Mouse (Mus musculus) left cerebral cortex, adult 11 months (tissue): Measurements from ENCODE around the gene Brd3os.

ENCODE experiments used
- DNase-seq: peaks from one replicate; pipeline ENCODE4 v3.0.0; 2022; ENCODE audit warnings: low spot score

The Brd3os gene

DNA sequence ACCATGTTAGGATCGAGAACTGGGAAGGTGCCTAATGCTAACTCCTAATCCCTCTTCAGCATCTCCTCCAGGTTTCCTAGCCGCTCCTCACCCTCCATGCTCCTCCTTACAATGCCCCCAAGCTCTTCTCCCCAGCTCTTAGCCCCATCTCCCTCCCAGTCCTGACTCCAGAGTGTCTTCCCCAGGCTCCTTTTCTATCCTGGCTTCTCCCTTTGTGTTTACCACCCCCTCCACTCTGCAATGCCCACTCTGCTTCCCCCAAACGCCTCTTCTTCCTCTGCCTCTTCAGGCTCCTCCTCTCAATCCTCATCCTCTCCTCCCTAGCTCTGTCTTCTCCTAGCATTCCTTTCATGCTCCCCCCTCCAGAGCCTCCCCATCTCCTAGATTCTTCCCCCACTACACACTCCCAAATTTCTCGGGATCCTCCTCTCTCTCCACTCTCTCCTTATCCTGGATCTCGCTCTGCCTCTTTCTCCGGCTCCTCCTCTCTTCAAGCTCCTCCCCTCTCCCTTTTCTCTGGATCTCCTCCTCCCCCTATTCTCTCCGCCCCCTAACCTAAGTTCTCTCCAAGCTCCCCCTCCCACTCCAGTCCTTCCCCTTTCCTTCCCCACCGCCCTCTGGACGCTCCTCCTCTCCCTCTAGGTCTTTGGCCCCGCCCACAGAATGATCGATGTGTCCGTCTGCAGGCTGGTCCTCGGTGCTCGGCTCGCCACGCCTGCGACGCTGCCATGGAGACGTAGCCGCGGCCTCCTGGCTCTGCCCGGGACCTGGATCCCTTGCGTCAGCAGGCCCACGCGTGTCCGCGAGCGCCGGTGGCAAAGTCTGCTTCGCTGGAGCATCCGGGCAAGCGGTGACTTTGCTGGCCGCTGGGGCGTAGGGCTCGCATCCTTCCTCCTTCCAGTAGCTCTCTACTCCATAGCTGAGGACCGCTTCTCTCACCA, at the start of gene Brd3os:
Gene Brd3os, plus strand, starts transcription at position 558 of the 941 bp plus-strand sequence.
- DNase-seq, result peak; percentile 93

DNA sequence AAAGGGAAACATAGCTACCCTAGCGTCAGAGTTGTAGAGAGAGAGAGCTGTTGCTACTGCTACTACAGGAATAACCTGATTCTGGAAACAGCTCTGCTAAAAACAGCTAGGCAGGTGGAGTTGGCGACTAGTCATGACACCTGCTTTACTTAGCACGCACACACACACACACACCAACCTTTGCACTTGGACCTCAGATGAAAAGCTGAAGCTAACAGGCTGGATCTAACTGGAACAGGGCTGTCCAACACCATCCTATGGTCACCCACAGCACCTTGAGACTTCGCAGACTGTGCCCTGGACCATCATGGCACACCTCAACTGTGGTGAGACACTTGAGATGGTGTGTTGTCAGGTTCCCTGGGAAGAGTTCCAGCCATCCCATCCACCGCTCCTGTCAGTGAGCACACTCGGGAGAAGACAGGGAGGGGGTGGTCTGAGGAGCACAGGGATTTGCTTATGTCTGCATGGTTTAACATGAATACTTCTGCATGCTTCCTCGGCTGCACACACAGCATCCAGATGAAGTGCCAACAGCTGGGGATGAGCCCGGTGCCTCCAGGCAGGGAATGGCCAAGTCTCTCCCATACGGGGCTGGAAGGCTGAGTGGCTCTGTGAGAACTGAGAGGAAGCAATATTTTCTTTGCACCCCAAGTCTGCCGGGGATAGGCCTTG, 47.8 kb upstream of the Brd3os start:
- DNase-seq, result no peak

DNA sequence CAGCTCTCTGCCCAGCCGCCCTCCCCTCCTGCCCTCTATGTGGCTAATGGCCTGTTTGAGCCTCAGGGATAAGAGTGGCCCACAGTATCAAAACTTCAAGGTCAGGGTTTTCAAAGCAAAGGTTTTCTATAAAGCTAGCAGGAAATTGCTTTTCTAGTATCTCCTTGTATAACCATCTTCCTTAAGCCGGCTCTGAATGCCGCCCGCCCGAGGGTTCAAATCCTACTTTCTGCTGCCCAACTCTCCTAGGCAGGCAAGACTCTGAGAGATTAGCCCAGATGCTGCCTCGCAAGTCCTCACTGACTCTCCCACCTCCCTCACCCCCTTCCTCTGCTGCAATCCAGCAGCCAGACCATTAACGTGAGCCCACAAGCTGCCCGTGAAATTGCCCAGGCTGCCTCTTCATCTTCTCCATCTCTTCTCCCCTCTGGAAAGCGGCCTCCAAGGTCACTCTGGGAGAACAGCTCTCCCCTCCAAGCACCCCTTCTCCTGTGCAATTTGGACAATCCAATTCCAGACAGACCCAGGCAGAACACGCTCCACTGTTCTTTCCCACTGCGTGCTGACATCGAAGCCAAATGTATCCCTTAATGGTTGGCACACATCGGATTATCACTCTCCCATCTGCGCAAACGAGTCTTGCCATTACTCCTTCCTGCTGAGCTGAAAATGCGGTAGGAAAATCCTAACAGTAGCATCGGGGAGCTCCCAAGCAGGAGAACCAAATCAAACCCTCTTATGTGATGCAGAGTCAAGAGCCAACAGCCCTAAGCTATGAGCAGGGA, 45.3 kb upstream of the Brd3os start:
- no peak for DNase-seq

DNA sequence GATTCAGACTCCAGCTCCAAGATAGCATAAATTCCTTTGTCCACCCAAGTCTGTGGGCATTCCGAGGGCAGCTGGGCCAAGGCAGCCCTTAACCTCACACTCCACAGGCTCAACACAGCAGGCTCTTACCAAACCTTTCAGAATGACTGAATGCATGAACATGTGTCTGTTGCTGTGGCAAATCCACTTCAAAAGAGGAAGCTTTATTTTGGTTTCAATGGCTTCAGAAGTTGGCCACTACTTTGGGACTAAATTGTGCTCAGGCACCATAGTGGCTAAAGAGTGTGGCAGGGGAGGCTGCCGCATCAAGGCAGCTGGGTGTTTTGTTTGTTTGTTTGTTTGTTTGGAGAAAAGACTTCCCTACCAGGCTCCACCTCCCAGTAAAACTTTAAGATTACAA, 42.0 kb upstream of the Brd3os start:
- DNase-seq, result no peak

DNA sequence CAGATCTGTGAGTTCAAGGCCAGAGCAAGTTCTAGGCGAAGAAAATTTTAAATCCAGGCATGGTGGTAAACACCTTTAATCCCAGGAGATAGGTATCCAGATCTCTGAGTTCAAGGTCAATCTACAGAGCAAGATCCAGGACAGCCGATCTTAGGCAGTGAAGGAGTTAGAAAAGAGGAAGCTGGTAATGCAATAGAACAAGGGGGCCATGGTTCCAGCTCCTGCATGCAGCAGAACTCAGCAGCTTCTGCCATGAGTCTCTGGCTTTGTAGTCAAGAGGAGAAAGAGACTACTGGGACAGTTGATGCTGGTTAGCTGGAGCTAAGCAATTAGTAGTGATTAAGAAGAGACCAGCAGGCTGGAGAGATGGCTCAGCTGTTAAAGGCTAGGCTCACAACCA, 40.6 kb upstream of the Brd3os start:
- no peak for DNase-seq

DNA sequence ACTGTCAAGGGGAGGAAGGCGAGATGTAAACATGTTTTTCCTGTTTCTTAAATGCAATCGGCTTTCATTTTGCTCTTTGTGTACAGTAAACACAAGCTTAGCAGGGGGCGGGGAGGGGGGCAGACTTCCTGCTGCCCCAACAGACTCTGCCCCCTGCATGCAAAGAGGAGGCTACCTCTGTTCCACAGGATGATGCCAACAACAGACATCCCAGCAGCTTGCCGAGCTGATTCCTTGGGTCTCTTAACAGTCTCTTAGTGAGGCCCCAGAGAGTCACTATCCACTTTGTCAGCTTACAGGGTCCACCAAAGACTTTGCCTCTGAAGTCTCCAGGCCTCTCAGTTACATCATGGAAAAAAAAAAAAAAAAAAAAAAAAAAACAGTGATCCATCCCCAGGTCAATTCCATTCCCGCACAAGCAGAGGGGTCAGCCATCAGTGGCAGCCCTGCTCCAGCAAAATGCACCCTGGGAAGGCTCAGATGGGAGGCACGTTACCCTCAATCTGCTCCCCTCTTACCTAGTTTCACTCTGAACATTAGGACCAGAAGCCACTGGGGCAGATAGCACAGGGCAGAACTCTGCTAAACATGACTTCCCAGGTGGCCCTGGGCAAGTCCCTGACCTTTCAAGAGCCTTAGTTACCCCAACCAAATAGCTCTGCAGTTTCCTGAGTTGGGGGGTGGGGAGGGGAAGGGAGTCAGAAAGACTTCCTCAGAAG, 37.6 kb upstream of the Brd3os start:
- DNase-seq, result no peak

DNA sequence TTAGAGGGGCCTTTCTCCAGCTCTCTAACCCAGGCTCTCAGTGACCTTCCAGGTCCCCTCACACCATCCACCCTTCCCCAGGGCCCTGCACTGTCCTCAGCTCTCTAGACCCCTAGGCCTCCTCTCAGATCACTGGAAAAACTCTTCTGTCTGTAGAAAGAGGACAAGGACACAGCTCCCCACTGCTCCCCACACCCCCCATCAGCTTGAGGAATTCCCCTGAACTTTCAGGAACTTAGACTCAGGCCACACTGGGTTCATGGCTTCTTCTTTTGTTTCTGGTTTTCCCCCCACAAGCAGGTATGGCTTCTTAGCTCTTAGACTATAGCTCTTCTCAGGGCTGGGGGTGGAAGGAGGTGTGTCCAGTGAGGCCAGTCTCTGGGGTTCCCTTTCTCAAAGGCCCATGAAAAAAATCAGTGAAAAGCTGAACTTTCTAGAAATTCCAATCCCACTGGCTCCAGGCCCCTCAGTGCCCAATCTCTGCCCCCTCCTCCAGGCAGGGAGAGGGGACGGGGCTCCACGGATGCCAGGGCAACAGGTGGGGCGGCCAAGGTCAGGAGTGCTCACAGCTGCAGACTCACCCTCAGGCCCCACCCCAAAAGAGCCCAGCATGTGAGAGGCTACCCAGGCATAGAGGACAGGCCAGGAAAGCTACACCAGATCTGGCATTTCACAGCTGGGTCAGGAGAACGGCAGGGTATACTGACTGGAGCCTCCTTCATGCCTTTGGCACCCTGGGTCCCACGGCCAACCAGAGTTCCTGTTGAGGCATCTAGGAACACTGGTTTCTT, 36.8 kb upstream of the Brd3os start:
- DNase-seq, result no peak

DNA sequence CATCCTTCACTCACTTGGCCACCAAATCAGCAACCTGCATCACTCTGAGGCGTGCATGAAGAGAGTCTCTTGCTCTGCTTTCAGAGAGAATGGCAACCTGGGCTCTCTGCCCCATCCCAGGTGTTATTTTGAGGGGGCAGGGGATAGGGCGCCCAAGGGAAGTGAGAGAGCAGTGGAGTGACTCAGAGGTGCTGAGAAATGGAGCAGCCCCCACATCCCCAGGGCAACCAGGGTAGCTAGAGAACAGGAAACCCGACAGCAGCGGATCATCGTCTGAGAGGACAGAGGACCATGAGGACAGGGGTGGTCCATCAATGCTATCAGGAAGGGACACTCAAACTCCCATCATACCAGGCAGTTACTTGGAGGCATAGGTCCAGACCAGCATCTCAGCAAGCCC, 35.2 kb upstream of the Brd3os start:
- DNase-seq, result no peak

DNA sequence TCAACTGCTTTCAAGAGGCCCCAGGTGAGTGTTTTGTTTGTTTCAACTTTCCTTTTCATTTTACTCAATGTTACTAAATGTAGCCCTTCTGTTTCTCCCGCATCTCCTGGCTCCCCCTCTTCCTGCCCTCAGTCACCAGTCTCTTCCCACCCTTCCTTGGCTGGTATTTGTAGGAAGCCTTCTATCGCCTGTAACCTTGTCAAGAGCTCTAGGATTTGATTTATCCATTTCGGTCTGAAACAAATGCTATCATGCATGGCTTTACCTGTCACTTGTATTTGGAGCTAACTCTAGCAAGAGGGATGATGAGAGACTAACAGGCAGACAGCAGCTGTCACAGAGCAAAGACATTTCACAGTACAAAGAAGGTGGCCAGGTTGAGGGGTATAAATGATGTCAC, 33.9 kb upstream of the Brd3os start:
- DNase-seq, result no peak

DNA sequence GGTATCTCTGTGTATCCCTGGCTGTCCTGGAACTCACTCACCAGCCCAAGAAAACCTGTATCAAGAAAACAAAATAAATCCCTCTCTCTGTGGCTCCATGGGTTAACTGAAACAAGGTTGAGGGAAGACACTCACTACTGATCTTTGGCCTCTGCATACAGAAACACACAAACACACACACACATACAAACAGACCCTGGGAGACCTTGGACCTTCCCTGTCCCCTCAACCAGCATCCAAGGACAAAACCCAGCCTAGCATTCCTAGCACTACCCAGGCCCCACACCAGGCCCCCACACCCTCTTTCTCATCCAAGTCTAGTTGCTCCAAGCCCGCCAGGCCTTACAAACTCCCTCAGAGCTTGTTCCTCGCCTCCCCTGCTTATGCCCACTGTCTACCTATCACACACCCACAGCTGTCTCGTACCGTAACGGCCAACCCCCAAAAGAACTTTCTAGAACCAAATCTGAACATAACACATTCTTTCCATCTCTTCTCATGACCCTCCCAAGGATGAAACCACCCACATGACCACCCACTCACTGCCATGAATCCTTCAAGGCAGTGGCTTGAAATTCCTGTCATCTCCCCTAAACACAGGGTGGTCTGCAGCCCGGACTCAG, 31.5 kb upstream of the Brd3os start:
- DNase-seq, result no peak

DNA sequence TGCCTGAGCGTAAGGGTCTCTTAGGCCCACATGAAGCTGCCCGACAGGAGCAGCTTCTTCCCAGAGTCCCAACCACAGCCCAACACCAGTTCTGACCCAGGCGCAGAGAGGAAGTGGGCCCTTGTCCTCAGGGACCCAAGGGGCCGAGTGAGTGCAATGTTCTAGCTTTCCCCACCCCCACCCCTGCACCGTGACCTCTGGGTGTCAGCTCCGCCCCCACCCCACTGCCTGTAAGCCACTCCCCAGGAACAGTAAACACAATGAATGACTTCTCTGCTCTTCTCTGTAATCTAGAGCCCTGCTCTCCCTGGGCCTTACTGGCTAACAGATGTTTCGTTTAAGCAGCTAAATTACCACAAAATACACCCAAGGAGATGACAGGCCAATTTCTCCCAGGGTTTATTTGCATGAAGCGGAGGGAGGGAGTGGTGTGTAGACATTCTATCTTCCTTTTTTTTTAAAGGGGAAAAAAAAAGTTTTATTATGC, 30.4 kb upstream of the Brd3os start:
- DNase-seq, result no peak

DNA sequence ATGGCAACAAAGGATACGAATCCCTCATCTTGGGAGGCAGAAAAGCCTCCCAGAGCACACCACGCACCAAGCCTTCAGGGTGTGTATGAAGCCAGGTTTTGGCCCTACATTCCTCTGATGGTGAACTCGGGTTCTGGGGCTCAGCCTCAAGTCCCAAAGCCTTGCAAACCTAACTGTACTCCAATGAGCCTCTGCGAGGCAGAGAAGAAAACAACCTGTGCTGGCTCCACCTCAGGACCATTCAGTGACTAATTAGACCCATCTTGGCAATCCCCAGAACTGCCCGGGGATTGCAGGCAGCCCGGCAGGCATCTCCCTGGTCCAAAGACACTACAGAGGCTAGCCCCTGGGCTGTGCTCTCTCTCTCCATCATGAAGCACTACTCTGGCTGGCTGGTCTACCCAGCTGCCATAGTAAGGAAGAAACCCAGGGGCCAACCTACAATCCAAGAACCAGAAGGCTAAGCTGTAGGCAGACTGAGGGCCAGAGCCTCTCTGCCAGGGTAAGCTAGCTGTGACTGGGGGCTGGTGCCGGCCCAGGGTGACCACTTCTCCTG, 29.8 kb upstream of the Brd3os start:
- no peak for DNase-seq

DNA sequence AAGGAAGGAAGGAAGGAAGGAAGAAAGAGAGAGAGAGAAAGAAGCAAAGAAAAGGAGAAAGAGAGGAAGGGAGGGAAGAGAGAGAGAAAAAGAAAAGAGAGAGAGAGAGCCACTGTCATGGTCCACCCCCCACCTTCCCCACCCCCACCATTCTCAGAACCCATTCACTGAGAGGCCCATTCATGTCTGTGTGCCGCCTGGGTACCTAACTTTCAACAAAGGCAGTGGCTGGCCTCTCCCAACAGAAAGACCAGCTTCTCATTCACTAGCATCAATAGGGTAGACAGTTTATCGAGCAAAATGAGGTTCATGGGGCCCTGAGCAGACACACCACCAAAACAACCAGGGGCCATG, 28.6 kb upstream of the Brd3os start:
- DNase-seq, result no peak

DNA sequence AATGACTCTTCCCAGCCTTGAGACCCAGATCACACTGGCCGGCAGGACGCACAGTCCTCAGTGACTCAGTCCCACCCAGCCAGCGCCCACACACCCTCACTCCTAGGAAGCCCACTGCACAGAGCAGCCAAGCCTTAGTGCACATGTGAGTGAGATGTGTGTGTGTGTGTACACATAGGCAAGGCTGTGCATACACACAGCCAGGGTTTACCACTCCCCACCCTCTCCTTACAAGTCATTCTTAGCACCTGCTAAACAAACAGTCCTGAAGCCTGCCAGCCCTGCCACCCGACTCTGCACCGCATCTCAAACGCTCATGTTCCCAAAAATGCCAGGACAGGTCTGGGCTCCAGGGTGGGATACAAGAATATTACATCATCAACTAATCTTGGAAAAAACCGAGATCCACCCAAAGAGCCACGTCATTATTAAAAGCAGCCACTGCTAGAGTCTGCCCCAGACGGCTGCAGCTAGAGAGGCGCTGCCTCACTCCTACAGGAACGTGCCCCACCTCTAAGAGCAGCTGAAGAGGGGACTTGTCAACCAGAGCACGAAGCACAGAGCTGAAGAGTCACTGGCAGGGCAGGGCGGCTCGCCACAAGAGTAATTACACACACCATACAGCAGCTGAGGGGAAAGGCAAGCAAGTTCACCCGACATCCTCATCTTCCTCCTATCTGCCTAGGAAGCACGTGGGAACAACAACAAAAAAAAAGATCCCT, 28.0 kb upstream of the Brd3os start:
- DNase-seq, result no peak

DNA sequence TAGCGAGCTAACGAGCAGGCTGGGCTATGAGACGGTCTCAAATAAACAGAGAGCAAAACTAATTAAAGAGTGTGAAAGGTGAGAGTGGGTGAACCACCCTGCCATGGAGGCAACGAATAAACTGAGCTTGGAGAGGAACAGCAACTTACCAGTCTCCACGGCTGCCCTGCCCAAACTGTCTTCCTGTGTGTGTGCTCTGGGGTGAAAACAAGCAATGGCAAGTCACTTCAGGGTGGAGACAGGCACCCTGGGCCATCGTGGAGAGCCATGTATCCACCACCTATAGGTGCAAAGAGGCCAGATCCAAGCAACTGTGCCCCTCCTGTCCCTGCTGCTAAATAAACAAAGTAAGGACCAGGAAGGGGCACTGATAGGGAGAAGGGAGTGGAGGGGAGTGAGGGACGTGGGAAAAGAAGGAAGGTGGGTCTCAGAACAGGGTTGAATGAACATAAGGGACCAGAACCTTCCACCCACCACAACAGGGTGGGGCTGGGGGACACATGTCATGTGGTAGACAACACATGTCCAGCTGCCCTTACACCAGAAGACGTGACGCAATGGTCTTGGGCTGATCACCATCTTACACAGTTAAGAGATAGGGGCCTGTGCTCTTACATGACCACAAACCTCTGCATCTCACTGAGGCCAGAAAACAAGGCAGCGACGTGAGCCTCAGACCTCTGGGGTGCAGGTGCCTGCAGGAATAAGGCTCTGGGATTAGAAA, 26.9 kb upstream of the Brd3os start:
- no peak for DNase-seq

DNA sequence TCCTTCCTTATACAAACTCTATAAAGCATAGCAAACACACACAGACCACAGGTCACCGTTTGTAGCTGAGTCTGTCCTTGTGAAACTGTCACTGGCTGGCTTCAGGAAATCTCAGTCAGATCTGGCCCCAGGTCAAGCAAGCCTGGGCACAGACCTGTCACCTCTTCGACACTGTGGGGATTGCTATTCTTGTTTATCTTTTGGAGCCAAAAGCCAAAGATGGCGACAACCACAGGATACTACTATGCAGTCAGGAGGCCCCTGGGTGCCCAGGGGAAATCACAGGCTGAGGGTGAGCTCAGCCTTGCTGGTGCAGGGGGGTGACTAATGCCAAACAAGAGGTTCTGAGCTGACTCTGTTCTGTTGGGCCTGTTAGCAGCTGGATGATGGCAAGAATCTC, 25.7 kb upstream of the Brd3os start:
- DNase-seq, result no peak

DNA sequence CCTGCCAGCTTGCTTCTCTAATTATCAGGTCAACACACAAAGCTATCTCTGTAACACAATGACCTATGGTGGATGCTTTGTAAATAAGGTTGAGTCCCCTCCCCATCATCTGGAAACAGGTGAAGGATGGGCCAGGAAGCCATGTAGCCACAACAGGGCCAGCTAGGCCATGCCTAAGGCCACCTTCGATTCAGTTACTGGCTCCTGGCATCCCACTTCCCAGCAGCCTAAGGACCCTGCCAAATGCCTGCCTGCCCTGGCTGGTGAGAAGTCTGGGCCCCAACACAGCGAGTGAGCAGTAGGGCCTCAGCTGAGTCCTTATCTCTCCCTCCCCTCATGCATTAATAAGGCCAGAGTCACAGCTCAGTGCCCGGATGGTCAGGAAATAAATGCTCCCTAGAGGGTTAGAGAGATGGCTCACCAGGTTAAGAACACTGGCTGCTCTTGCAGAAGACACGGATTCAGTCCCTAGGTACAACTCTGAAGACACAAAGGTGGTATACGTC, 24.4 kb upstream of the Brd3os start:
- DNase-seq, result no peak

DNA sequence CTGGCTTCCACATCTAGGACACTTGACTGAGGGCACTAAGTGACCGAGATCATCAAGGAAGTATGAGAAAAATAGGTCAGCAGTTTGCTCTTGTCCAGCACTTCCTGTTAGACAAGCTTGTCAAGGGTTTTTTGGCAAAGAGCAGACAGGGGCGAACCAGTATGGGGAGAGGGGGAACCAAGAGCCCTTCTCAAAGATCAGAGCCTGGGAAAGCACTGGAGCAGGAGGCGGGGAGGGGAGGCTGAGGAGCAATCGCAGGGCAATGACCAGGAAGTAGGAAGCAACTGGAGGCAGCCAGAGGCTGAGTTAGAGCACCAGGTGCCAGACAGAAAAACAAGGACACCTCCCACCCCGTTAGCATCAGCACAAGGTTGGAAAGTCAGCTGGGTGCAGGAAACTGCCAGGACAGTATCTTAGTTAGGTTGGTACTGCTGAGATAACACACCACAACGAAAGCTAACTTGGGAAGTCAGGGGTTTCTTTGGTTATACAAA, 23.5 kb upstream of the Brd3os start:
- DNase-seq, result no peak
